Mouse (Mus musculus) heart, embryonic 15.5 days (tissue): ENCODE results near the gene Cacna1i. TPM values are rescaled to one million over a fixed set of nuclear protein-coding genes. Genes with fewer than 3 reads are reported as not detected.

ENCODE experiments used
- ATAC-seq: fragments of 200-750 bp; cut with Nextera tagmentation; replicated peaks from 2 replicates; pipeline ENCODE4 v1.8.0; 2017; ENCODE audit warnings: low read depth, moderate TSS enrichment; ENCODE audit not compliant: insufficient number of reproducible peaks, insufficient read depth, low FRiP score
- H3K27ac ChIP-seq: fragments of 300-500 bp; sonication (generic); 2 replicates; pipeline ENCODE4 v1.5.1; 2015; ENCODE audit warnings: mild to moderate bottlenecking, inconsistent platforms
- H3K27me3 ChIP-seq: fragments of 300-500 bp; sonication (generic); 2 replicates; pipeline ENCODE4 v1.6.1; 2015; ENCODE audit warnings: inconsistent platforms
- H3K36me3 ChIP-seq: fragments of 300-500 bp; sonication (generic); 2 replicates; pipeline ENCODE4 v1.6.1; 2015; ENCODE audit warnings: mild to moderate bottlenecking, inconsistent platforms
- H3K4me1 ChIP-seq: fragments of 300-500 bp; sonication (generic); replicated peaks from 2 replicates; pipeline ENCODE4 v1.6.1; 2015; ENCODE audit warnings: inconsistent platforms
- H3K4me2 ChIP-seq: fragments of 300-500 bp; sonication (generic); 2 replicates; pipeline ENCODE4 v1.6.1; 2015; ENCODE audit warnings: inconsistent platforms, mild to moderate bottlenecking, moderate library complexity
- H3K4me3 ChIP-seq: fragments of 300-500 bp; sonication (generic); 2 replicates; pipeline ENCODE4 v1.5.1; 2015; ENCODE audit warnings: mild to moderate bottlenecking, inconsistent platforms
- H3K9ac ChIP-seq: fragments of 300-500 bp; sonication (generic); 2 replicates; pipeline ENCODE4 v1.6.1; 2015; ENCODE audit warnings: mild to moderate bottlenecking, inconsistent platforms
- H3K9me3 ChIP-seq: fragments of 300-500 bp; sonication (generic); replicated peaks from 2 replicates; pipeline ENCODE4 v1.6.1; 2016; ENCODE audit warnings: inconsistent platforms
- WGBS: fragments of 180-500 bp; shearing (Covaris S2); methylation state at CpG from one replicate; pipeline ENCODE4 v1.1.7; 2015; ENCODE audit warnings: mixed read lengths; 5-methylcytosine and 5-hydroxymethylcytosine counted together
- polyA plus RNA-seq: library from polyadenylated mRNA; unstranded; fragments of >200 nt; fragmentation: Nextera tagmentation; extraction: Ambion mirVana; gene quantifications from 2 replicates; pipeline ENCODE4 v1.2.1, GENCODE M21; 2015

The Cacna1i gene
- polyA plus RNA-seq, 1 experiment from 2014 or later, result not detected

GRCm38 (mm10) chr15:80256656-80257601 is 30.1 kb upstream of the Cacna1i start:
- Histone ChIP-seq H3K4me1 (peaks cover 42% of the 10 kb centered on the region), H3K27me3 (no peaks in the 10 kb centered on the region), H3K9ac (peak overlapping the region; percentile 99), H3K36me3 (peaks cover 25% of the 10 kb centered on the region), H3K4me2 (peak overlapping the region; percentile 79), H3K27ac (peak overlapping the region; percentile 99), H3K4me3 (peak overlapping the region; percentile 95), H3K9me3 (no peaks in the 10 kb centered on the region)
- no peak for ATAC-seq
- 54% methylated on average over 12 of the region's 12 CpGs for WGBS

GRCm38 (mm10) chr15:80257602-80258239 is 29.3 kb upstream of the Cacna1i start:
- WGBS, result 24% methylated on average over 4 of the region's 4 CpGs
- H3K36me3 ChIP-seq, result peaks cover 25% of the 10 kb centered on the region
- H3K27ac ChIP-seq, result peak overlapping the region; percentile 99
- ATAC-seq, result no peak
- H3K4me2 ChIP-seq, result peak overlapping the region; percentile 79
- H3K9ac ChIP-seq, result peak overlapping the region; percentile 99; the same call in 1 of the 2 replicates
- H3K4me3 ChIP-seq, result peak overlapping the region; percentile 95
- H3K27me3 ChIP-seq, result no peaks in the 10 kb centered on the region
- no peaks in the 10 kb centered on the region for H3K9me3 ChIP-seq
- H3K4me1 ChIP-seq, result peaks cover 41% of the 10 kb centered on the region

- Histone ChIP-seq H3K36me3 (peaks cover 25% of the 10 kb centered on the region), H3K4me1 (peaks cover 46% of the 10 kb centered on the region), H3K27me3 (no peaks in the 10 kb centered on the region), H3K9me3 (no peaks in the 10 kb centered on the region), H3K4me3 (no peak overlapping the region), H3K9ac (no peak overlapping the region), H3K27ac (peak overlapping the region; percentile 99), H3K4me2 (peak overlapping the region; percentile 79; the same call in 1 of the 2 replicates)
- WGBS, result 52% methylated on average over 11 of the region's 11 CpGs
- no peak for ATAC-seq
Observed at GRCm38 (mm10) chr15:80258240-80259170, 28.5 kb upstream of the Cacna1i start.

GRCm38 (mm10) chr15:80259406-80260045 is 27.5 kb upstream of the Cacna1i start:
- 72% methylated on average over 8 of the region's 8 CpGs for WGBS

GRCm38 (mm10) chr15:80260677-80261076 is 26.4 kb upstream of the Cacna1i start:
- Histone ChIP-seq H3K4me3 (no peak overlapping the region), H3K36me3 (peaks cover 25% of the 10 kb centered on the region), H3K4me2 (no peak overlapping the region), H3K27me3 (no peaks in the 10 kb centered on the region), H3K4me1 (peaks cover 40% of the 10 kb centered on the region), H3K27ac (no peak overlapping the region), H3K9me3 (no peaks in the 10 kb centered on the region), H3K9ac (no peak overlapping the region)
- no peak for ATAC-seq
- 8% methylated on average over 3 of the region's 3 CpGs for WGBS

More at GRCm38 (mm10) chr15:80259406-80260045, 27.5 kb upstream of the Cacna1i start:
- Histone ChIP-seq H3K9me3 (no peaks in the 10 kb centered on the region), H3K4me2 (no peak overlapping the region), H3K36me3 (peaks cover 25% of the 10 kb centered on the region), H3K27ac (no peak overlapping the region), H3K4me1 (peaks cover 39% of the 10 kb centered on the region), H3K4me3 (no peak overlapping the region), H3K27me3 (no peaks in the 10 kb centered on the region), H3K9ac (no peak overlapping the region; the same call in 1 of the 2 replicates)
- no peak for ATAC-seq

- Histone ChIP-seq H3K4me3 (no peak overlapping the region), H3K4me2 (no peak overlapping the region), H3K4me1 (peaks cover 40% of the 10 kb centered on the region), H3K27ac (no peak overlapping the region), H3K9me3 (no peaks in the 10 kb centered on the region), H3K9ac (no peak overlapping the region), H3K36me3 (peaks cover 25% of the 10 kb centered on the region), H3K27me3 (no peaks in the 10 kb centered on the region)
- ATAC-seq, result no peak
- 84% methylated on average over 7 of the region's 7 CpGs for WGBS
Observed at GRCm38 (mm10) chr15:80261100-80261499, 25.9 kb upstream of the Cacna1i start.

- Histone ChIP-seq H3K36me3 (peaks cover 4% of the 10 kb centered on the region; the same call in 1 of the 2 replicates), H3K9me3 (no peaks in the 10 kb centered on the region), H3K4me2 (peak within 1 kb of the TSS; percentile 82), H3K27ac (peak within 1 kb of the TSS; percentile 73), H3K4me3 (peak within 1 kb of the TSS; percentile 81), H3K9ac (peak within 1 kb of the TSS; percentile 90), H3K27me3 (0 out of 2 replicates have a peak, but pooled peaks cover 2% of the 10 kb centered on the region), H3K4me1 (peaks cover 15% of the 10 kb centered on the region)
- under 1% methylated on average over 66 of the region's 66 CpGs for WGBS
- ATAC-seq, result peak; percentile 89
Observed at GRCm38 (mm10) chr15:80263610-80264575, 23.1 kb upstream of the Cacna1i start, which contains the start of gene Rps19bp1. TSS of gene Rps19bp1 (minus strand) at chr15:80264315.

- no peak for ATAC-seq
- no peak overlapping the region for H3K4me3 ChIP-seq
- 0 out of 2 replicates have a peak, but pooled peaks cover 2% of the 10 kb centered on the region for H3K27me3 ChIP-seq
- H3K4me2 ChIP-seq, result no peak overlapping the region
- H3K4me1 ChIP-seq, result peaks cover 15% of the 10 kb centered on the region
- no peak overlapping the region for H3K9ac ChIP-seq
- no peak overlapping the region for H3K27ac ChIP-seq
- no peaks in the 10 kb centered on the region for H3K36me3 ChIP-seq
- H3K9me3 ChIP-seq, result no peaks in the 10 kb centered on the region
- WGBS, result 0% methylated on average over 2 of the region's 2 CpGs
Observed at GRCm38 (mm10) chr15:80266281-80266680, 20.8 kb upstream of the Cacna1i start.

GRCm38 (mm10) chr15:80271858-80272396 is 15.1 kb upstream of the Cacna1i start:
- ATAC-seq, result no peak
- Histone ChIP-seq H3K4me3 (no peak overlapping the region), H3K27me3 (peaks cover 21% of the 10 kb centered on the region), H3K4me2 (no peak overlapping the region), H3K27ac (no peak overlapping the region), H3K9ac (no peak overlapping the region), H3K9me3 (no peaks in the 10 kb centered on the region), H3K4me1 (no peaks in the 10 kb centered on the region), H3K36me3 (no peaks in the 10 kb centered on the region)
- WGBS, result 59% methylated on average over 3 of the region's 3 CpGs
